Mouse (Mus musculus) myocyte (in vitro differentiated cells): ENCODE results near the gene Mettl15.

Experiments used
- E2F4 ChIP-seq: IDR thresholded peaks from one replicate; pipeline ENCODE4 v1.6.1; 2011; ENCODE audit warnings: mild to moderate bottlenecking, control low read depth, moderate library complexity; ENCODE audit not compliant: insufficient read depth
- MAX ChIP-seq: IDR thresholded peaks from one replicate; pipeline ENCODE4 v1.6.1; 2011; ENCODE audit warnings: low read depth, mild to moderate bottlenecking, control low read depth
- POLR2A ChIP-seq: IDR thresholded peaks from one replicate; pipeline ENCODE4 v1.6.1; 2011; ENCODE audit warnings: low read depth, mild to moderate bottlenecking, control low read depth, moderate library complexity; ENCODE audit not compliant: insufficient read length
- TCF12 ChIP-seq: IDR thresholded peaks from one replicate; pipeline ENCODE4 v1.6.1; 2011; ENCODE audit warnings: mild to moderate bottlenecking, control low read depth; ENCODE audit not compliant: poor library complexity, insufficient read depth, severe bottlenecking

- no peak for TF ChIP-seq E2F4
- no peak for TF ChIP-seq POLR2A
- no peak for TF ChIP-seq TCF12
- no peak for TF ChIP-seq MAX
These were observed 140.2 kb downstream of the Mettl15 start for GRCm38 (mm10) chr2:109140330-109140729.
